Mouse (Mus musculus): ENCODE data around the gene Mansc4.

DNA sequence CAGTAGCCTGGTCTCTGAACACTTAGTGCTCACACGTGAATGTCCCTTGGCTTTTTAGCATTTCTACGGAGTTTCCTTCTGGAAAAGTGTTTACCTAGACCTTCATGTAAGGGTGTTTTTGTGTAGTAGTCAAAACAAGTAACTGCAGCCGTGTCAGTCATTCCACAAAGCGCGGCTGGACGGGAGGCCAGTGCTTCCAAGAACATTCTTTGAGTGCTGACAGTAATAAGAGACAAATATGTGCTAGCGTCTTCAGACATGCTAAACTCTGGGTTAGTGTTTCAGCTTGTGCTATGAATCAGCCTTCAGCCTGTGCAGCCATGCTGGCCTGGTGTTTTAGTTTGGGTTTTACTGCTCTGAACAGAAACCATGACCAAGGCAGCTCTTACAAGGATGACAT lies 24.1 kb downstream of the Mansc4 start:
- no peak for TF ChIP-seq POLR2A (IDR thresholded peaks at IDR 0.05; ENCODE audit: borderline replicate concordance, insufficient read depth, low read length)
- TF ChIP-seq CTCF (IDR thresholded peaks at IDR 0.05; ENCODE audit: borderline replicate concordance, insufficient read depth, low read depth, low read length) = no peak
